Mouse (Mus musculus) lung, adult 2 months (tissue): ENCODE measurements around the gene Gabrg3.

ENCODE experiments used
- CTCF ChIP-seq: fragments of 200-500 bp; IDR thresholded peaks from 2 replicates; pipeline ENCODE4 v1.5.1; 2011; ENCODE audit warnings: mild to moderate bottlenecking, low read length, control low read depth; ENCODE audit not compliant: insufficient read depth
- POLR2A ChIP-seq: fragments of 200-500 bp; IDR thresholded peaks from 2 replicates; pipeline ENCODE4 v1.6.1; 2011; ENCODE audit warnings: low read depth, mild to moderate bottlenecking, control low read depth, low read length, borderline replicate concordance; ENCODE audit errors: extremely low read depth

- no peak for TF ChIP-seq POLR2A
- TF ChIP-seq CTCF, result no peak
These were observed 3.1 kb upstream of the Gabrg3 start for GRCm38 (mm10) chr7:57390046-57390445.
